Mouse (Mus musculus) stomach, postnatal 0 days (tissue): ENCODE measurements around the gene Mea1.

ENCODE experiments used
- CTCF ChIP-seq: IDR thresholded peaks from 2 replicates; pipeline ENCODE4 v1.5.1; 2016; ENCODE audit warnings: antibody characterized with exemption, low read depth, mild to moderate bottlenecking, moderate library complexity
- EP300 ChIP-seq: optimal IDR thresholded peaks from 2 replicates; pipeline ENCODE3; 2016; ENCODE audit warnings: antibody characterized with exemption

DNA sequence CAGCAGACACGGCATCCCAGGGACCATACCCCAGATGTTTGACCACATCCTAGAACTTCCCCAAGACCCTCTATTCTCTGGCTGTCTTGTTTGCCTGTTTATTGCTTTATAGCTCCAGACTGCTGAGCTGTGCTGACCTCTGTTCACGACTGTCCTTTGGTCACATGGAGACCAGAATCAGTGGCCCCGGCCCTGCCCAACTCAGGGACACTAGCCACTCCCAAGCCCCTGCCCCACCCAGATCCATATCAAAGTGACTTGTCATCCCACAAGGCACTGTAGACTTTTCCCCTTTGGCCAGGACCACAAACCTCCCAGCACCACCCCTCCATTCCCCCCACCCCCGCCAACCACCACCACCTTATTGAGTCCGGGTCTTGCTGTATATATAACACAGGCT lies 20.7 kb downstream of the Mea1 start:
- no peak for TF ChIP-seq CTCF
- no peak for TF ChIP-seq EP300
